Mouse (Mus musculus) cerebellum, adult 9-10 months (tissue): Measurements from ENCODE around the gene Scarb2.
"Not testable (repeated sequence)": the region's sequence is repeated elsewhere in the genome, so short reads cannot be mapped to it uniquely, and the experiment has no call there.

ENCODE experiments used
- DNase-seq: peaks from one replicate; pipeline ENCODE4 v3.0.0; 2022

The Scarb2 gene

GRCm38 (mm10) chr5:92506733-92507132 is at the start of gene Scarb2:
TSS of gene Scarb2 (minus strand) at chr5:92506833.
- DNase-seq = no peak

- DNase-seq = no peak
These were observed 49.3 kb upstream of the Scarb2 start for GRCm38 (mm10) chr5:92555905-92556304.

- DNase-seq = no peak
These were observed 48.4 kb upstream of the Scarb2 start, which contains the start of gene Fam47e for GRCm38 (mm10) chr5:92554891-92555511. TSS of gene Fam47e (plus strand) at chr5:92555069.

- no peak for DNase-seq
These were observed 47.8 kb upstream of the Scarb2 start for GRCm38 (mm10) chr5:92554443-92554842.

- no peak for DNase-seq
These were observed 47.3 kb upstream of the Scarb2 start for GRCm38 (mm10) chr5:92553939-92554338.

GRCm38 (mm10) chr5:92552611-92553010 is 46.0 kb upstream of the Scarb2 start:
- DNase-seq = no peak

GRCm38 (mm10) chr5:92539698-92540097 is 33.1 kb upstream of the Scarb2 start:
- DNase-seq = no peak

GRCm38 (mm10) chr5:92524821-92525258 is 18.2 kb upstream of the Scarb2 start:
- DNase-seq = no peak

GRCm38 (mm10) chr5:92521131-92521530 is 14.5 kb upstream of the Scarb2 start:
- not testable (repeated sequence) for DNase-seq

- DNase-seq = no peak
These were observed 5.4 kb upstream of the Scarb2 start for GRCm38 (mm10) chr5:92512066-92512465.

GRCm38 (mm10) chr5:92511256-92511655 is 4.6 kb upstream of the Scarb2 start:
- DNase-seq = no peak

- no peak for DNase-seq
These were observed 2.2 kb upstream of the Scarb2 start for GRCm38 (mm10) chr5:92508853-92509252.

GRCm38 (mm10) chr5:92506301-92506729 is 318 bp downstream of the Scarb2 start:
- peak; percentile 73 for DNase-seq

- peak; percentile 95 for DNase-seq
These were observed 1.2 kb downstream of the Scarb2 start for GRCm38 (mm10) chr5:92505402-92505865.

GRCm38 (mm10) chr5:92504676-92505400 is 1.8 kb downstream of the Scarb2 start:
- peak; percentile 69 for DNase-seq

- no peak for DNase-seq
These were observed 2.6 kb downstream of the Scarb2 start for GRCm38 (mm10) chr5:92503856-92504618.

GRCm38 (mm10) chr5:92503356-92503847 is 3.2 kb downstream of the Scarb2 start:
- DNase-seq = peak; percentile 31

- peak; percentile 9 for DNase-seq
These were observed 7.3 kb downstream of the Scarb2 start for GRCm38 (mm10) chr5:92499378-92499777.

GRCm38 (mm10) chr5:92498661-92499060 is 8.0 kb downstream of the Scarb2 start:
- DNase-seq = peak; percentile 74

- DNase-seq = peak; percentile 12
These were observed 8.4 kb downstream of the Scarb2 start for GRCm38 (mm10) chr5:92498225-92498624.

- DNase-seq = no peak
These were observed 10.7 kb downstream of the Scarb2 start for GRCm38 (mm10) chr5:92495771-92496409.

GRCm38 (mm10) chr5:92495291-92495690 is 11.3 kb downstream of the Scarb2 start:
- DNase-seq = peak; percentile 3

- no peak for DNase-seq
These were observed 13.2 kb downstream of the Scarb2 start for GRCm38 (mm10) chr5:92493423-92493822.
